19 mouse cellular contexts compared by ENCODE assay signal in genomic region chr12:46036540-46037094, GRCm38 (mm10).
"Had no signal": no experiment of that assay in that cellular context is flagged by ENCODE, and none has a peak within 500 bp of the region (broad histone marks: within the 10 kb centered on the region; RNA-seq: fewer than 3 reads in every experiment).

No protein-coding gene starts in this region.

- H3K36me3 ChIP-seq: limb, embryonic 12.5 days; limb, embryonic 15.5 days; neural tube, embryonic 12.5 days; neural tube, embryonic 15.5 days; stomach, embryonic 15.5 days had no signal

- H3K4me1 ChIP-seq: limb, embryonic 12.5 days; limb, embryonic 15.5 days; neural tube, embryonic 12.5 days; neural tube, embryonic 15.5 days; stomach, embryonic 15.5 days had no signal

- H3K4me3 ChIP-seq: limb, embryonic 12.5 days; limb, embryonic 15.5 days; neural tube, embryonic 12.5 days; neural tube, embryonic 15.5 days; stomach, embryonic 15.5 days had no signal

- H3K4me2 ChIP-seq: limb, embryonic 12.5 days; limb, embryonic 15.5 days; liver, embryonic 11.5 days; lung, embryonic 14.5 days; neural tube, embryonic 12.5 days; neural tube, embryonic 15.5 days; stomach, embryonic 15.5 days had no signal

- H3K27me3 ChIP-seq: limb, embryonic 12.5 days; limb, embryonic 15.5 days; neural tube, embryonic 12.5 days; neural tube, embryonic 15.5 days; stomach, embryonic 15.5 days had no signal

- H3K9ac ChIP-seq: limb, embryonic 12.5 days; limb, embryonic 15.5 days; liver, embryonic 14.5 days; liver, postnatal 0 days; lung, embryonic 14.5 days; neural tube, embryonic 12.5 days; neural tube, embryonic 15.5 days; stomach, embryonic 15.5 days had no signal

- DNase-seq: kidney, adult 18-20 months; kidney, adult 9 months; kidney, postnatal 14 days; kidney, postnatal 4 days; left cerebral cortex, postnatal 4 days; liver, postnatal 0 days; lung, embryonic 14.5 days; right cerebral cortex, postnatal 25 days; spleen, adult 18-20 months; thymus, postnatal 25 days had no signal

- H3K27ac ChIP-seq: limb, embryonic 12.5 days; limb, embryonic 15.5 days; liver, embryonic 14.5 days; macrophage; neural tube, embryonic 12.5 days; neural tube, embryonic 15.5 days; stomach, embryonic 15.5 days had no signal

- ATAC-seq: liver, postnatal 0 days; lung, postnatal 0 days had no signal

- H3K9me3 ChIP-seq: limb, embryonic 12.5 days; limb, embryonic 15.5 days; neural tube, embryonic 12.5 days; neural tube, embryonic 15.5 days; stomach, embryonic 15.5 days had no signal
